Mouse (Mus musculus): ENCODE measurements around the gene Aunip. TPM values are rescaled to one million over a fixed set of nuclear protein-coding genes. Genes with fewer than 3 reads are reported as not detected.

The Aunip gene
- 18.7 and 20.2 TPM in 2 replicates for polyA plus RNA-seq (2015; fragmentation: Nextera tagmentation; extraction: Ambion mirVana)

DNA sequence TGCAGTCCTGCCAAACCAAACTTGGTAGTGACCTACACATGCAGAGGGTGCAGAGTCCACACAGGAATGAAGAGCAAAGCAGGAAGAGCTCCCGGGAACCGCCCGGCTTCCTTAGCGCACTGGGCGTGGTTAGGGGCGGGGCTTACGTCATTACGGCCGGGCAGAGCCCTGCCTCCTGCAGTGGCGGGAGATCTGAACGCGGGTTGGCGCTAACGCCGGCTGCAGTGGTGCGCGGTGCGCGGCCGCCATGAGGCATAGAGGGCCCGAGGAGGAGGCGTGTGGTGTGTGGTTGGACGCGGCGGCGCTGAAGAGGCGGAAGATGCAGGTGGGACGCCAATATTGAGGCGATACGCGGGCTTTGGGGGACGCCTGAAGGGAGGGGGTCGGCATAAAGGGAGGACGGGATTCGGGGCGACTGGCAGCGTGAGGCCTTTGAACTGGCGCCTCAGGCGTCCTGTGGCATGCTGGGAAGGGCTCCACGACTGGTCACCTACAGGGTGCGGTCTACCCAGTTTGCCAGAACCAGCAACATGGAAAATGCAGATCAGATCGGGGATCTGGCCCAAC, at the start of gene Aunip:
Gene Aunip (plus strand): TSS at position 155 of the 567 bp plus-strand sequence.
- Histone ChIP-seq H3K9me3 (no peaks in the 10 kb centered on the region), H3K4me3 (peak within 1 kb of the TSS; percentile 89), H3K27me3 (no peaks in the 10 kb centered on the region), H3K9ac (peak within 1 kb of the TSS; percentile 76), H3K4me2 (peak within 1 kb of the TSS; percentile 96), H3K4me1 (peaks cover 41% of the 10 kb centered on the region), H3K36me3 (no peaks in the 10 kb centered on the region), H3K27ac (peak within 1 kb of the TSS; percentile 76)
- ATAC-seq (ENCODE audit: borderline replicate concordance, extremely low read depth, low FRiP score, low TSS enrichment): peak; percentile 91
- under 1% methylated on average over 42 of the region's 42 CpGs for WGBS

DNA sequence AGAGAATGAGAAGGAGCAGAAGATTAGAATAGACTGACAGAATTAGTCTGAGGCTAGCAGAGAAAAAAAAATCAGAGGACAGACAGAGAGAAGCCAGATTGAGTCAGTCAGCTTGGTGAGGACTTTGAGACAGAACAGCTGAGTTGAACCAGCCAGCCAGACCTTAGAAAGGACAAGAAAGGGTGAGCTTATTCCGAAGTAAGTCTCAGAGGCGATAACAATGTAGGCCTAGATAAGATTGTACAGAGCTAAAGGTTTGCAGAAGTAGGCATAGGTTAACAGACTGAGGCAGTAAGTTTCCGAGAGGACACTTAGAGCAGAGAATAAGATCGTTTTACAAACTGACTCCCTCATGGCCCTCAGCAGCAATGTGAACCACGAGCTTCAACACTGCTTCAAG, 49.5 kb upstream of the Aunip start:
- Histone ChIP-seq H3K36me3 (no peaks in the 10 kb centered on the region), H3K9me3 (no peaks in the 10 kb centered on the region), H3K9ac (no peak overlapping the region), H3K27me3 (no peaks in the 10 kb centered on the region), H3K4me2 (no peak overlapping the region), H3K4me1 (no peaks in the 10 kb centered on the region), H3K4me3 (no peak overlapping the region), H3K27ac (no peak overlapping the region)
- no peak for ATAC-seq (ENCODE audit: borderline replicate concordance, extremely low read depth, low FRiP score, low TSS enrichment)
- 64% methylated on average over 5 of the region's 5 CpGs for WGBS

DNA sequence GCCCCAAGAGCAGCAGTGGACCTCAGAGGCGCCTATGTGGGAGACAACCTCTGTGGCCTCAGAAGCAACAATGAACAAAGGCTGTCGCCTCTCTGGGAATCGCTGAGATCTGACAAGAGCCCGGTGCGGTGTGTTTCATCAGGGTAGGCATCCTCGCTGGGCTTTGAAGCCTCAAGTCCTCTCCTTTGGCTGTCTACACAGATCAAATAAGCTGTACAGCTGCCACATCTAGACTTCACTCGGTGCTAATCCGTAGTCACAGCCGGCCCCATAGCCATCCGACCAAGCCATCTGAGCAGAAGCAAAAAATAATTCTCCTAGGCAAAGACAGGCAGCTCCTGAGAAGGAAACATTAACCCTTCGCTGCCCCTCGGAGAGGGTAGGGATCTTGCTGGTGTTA, 45.0 kb upstream of the Aunip start:
- H3K9ac ChIP-seq: no peak overlapping the region
- 35% methylated on average over 12 of the region's 12 CpGs for WGBS
- no peak overlapping the region for H3K4me2 ChIP-seq
- H3K4me3 ChIP-seq: no peak overlapping the region
- ATAC-seq (ENCODE audit: borderline replicate concordance, extremely low read depth, low FRiP score, low TSS enrichment): no peak
- no peaks in the 10 kb centered on the region for H3K9me3 ChIP-seq
- no peak overlapping the region for H3K27ac ChIP-seq
- no peaks in the 10 kb centered on the region for H3K27me3 ChIP-seq
- peaks cover 21% of the 10 kb centered on the region for H3K4me1 ChIP-seq
- peaks cover 2% of the 10 kb centered on the region for H3K36me3 ChIP-seq

DNA sequence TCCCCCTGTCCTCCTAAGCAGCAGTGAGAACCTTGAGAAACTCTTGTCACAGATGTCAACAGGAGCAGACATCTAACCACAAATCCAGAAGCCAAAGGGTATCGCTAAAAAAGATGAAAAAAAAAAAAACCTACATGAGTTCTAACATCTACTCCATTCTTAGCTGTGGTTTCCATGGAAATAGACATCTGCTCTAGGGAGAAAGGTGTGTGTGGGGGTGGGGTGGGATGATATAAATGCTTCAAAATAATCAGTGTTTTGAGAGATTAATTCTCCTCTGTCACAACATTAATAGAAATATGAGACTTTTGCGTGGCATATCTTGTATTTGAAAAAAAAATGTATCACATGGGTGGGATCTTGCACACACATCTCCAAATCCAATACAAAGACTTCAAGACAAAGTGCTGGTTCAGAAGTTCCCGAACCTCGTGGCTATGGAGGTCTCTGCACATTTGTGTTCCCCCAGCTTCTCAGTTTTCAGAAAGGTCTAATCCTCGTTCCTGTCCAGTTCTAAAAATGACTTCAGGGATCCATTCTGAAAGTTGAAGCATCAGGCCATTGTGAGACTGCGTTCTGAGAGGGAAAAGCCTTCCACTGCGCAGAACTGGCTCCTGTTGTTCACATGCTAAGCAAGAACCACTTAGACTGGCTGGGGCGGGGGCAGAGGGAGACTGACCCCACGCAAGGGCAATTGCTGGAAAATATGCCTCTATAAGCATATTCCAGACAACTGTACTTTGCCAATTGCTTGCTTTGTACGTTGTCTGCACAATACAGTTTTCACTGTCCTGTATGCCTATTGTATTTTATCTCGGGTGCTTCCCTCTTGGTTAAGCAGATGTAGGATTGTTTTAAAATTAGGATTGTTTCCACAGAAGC, 44.2 kb upstream of the Aunip start:
- Histone ChIP-seq H3K4me3 (peak overlapping the region; percentile 99), H3K4me1 (peaks cover 26% of the 10 kb centered on the region), H3K4me2 (peak overlapping the region; percentile 99), H3K27me3 (no peaks in the 10 kb centered on the region), H3K36me3 (peaks cover 10% of the 10 kb centered on the region), H3K9ac (no peak overlapping the region), H3K27ac (peak overlapping the region; percentile 96), H3K9me3 (no peaks in the 10 kb centered on the region)
- 58% methylated on average over 11 of the region's 11 CpGs for WGBS
- ATAC-seq (ENCODE audit: borderline replicate concordance, extremely low read depth, low FRiP score, low TSS enrichment): no peak

DNA sequence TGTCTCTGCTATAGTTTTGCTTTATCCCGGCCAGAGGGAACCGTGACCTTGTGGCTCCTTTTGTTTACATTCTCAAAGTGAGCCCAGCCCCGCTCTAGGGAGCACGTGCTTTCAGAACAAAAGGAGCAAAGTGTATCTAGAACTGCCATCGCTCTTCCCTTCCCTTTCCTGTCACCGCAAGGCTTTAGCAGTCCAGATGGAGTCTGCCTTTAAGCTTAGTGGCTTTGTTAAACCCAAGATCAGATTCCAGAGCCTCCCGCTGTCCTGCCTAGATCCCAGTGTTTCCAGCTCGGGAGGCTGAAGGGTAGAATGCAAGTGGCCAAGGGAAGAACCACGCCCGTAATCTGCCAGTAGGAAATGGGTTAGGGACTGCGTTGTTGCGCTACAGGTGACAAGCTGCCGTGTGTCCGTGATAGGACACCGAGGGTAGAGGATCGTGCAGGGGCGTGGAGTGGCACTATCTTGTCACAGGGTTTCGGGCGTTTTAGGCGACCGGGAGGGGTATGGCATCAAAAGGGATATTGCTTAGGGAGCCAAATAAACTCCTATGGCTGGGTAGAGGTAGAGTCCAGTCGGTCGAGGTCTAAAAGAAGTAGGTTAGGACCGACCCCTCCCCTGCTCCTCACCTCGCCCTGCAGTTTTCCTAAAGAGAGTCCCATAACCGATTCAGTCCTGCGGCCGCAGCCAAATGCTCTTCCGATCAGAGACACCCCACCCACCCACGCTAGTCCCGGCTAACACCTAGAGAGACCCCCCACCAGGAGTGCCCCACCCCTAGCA, 43.2 kb upstream of the Aunip start:
- Histone ChIP-seq H3K27ac (peak overlapping the region; percentile 96), H3K4me2 (peak overlapping the region; percentile 99), H3K4me1 (peaks cover 26% of the 10 kb centered on the region), H3K4me3 (peak overlapping the region; percentile 99), H3K27me3 (no peaks in the 10 kb centered on the region), H3K9ac (peak overlapping the region; percentile 95), H3K9me3 (no peaks in the 10 kb centered on the region), H3K36me3 (peaks cover 19% of the 10 kb centered on the region)
- ATAC-seq (ENCODE audit: borderline replicate concordance, extremely low read depth, low FRiP score, low TSS enrichment): peak; percentile 13
- WGBS: under 1% methylated on average over 31 of the region's 31 CpGs

DNA sequence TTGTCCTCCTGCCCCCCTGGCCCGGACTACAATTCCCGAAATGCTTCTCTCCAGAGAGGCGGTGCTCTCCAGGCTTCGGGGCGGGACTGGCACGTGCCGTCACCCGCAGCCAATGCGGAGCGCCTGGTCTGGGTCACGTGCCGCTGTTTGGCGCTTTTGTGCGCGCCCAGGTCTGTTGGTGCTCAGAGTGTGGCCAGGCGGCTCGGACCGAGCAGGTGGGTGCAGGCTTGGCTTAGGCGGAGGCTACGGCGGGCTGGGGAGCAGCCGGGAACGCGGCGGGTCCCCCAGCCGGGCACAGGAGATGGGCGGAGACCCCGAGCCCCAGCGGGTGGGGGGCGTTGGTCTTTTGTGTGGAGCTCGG, 42.6 kb upstream of the Aunip start, which contains the start of gene Stmn1:
Gene Stmn1 (plus strand): TSS at position 106 of the 361 bp plus-strand sequence.
- H3K27me3 ChIP-seq: no peaks in the 10 kb centered on the region
- ATAC-seq (ENCODE audit: borderline replicate concordance, extremely low read depth, low FRiP score, low TSS enrichment): peak; percentile 95
- H3K4me1 ChIP-seq: peaks cover 26% of the 10 kb centered on the region
- H3K4me2 ChIP-seq: peak within 1 kb of the TSS; percentile 99
- peak within 1 kb of the TSS; percentile 95 for H3K9ac ChIP-seq
- peaks cover 24% of the 10 kb centered on the region for H3K36me3 ChIP-seq
- H3K27ac ChIP-seq: peak within 1 kb of the TSS; percentile 96
- under 1% methylated on average over 31 of the region's 31 CpGs for WGBS
- no peaks in the 10 kb centered on the region for H3K9me3 ChIP-seq
- H3K4me3 ChIP-seq: peak within 1 kb of the TSS; percentile 99

DNA sequence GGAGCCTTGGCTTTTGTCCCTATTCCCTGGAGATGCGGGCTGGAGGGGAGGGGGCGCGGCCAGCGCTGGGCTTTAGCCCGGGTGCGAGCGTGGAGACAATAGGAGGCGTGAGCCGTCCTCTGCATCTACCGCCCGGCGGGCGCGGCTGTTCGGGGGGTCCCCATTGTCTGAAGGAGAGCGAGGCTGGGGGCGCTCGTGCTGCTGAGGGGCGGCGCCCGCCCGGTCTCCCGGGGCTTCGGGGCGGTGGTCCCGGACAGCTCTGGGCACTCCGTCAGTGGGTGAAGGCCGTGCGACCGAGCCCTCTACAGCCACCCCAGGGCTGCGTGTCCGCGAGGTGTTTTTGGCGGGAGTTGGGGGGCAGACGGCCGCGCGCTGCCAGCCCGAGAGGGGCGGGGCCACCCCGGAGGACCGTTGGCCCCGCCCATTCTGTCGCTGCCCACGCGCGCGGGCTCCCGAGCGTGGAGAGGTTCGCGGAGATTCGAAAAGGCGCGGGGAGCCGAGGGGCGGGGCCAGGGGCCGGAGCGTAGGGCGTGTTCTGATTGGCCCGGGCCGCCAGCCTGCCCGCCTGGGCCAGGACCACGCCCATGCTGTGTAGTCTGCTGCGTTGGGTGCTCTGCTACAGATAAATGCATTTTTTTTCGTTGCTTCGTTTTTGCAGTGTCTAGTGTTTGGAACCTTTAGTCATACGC, 42.1 kb upstream of the Aunip start:
- Histone ChIP-seq H3K9me3 (no peaks in the 10 kb centered on the region), H3K36me3 (peaks cover 25% of the 10 kb centered on the region), H3K4me1 (peaks cover 26% of the 10 kb centered on the region), H3K27ac (peak overlapping the region; percentile 96), H3K9ac (peak overlapping the region; percentile 95), H3K4me2 (peak overlapping the region; percentile 99), H3K4me3 (peak overlapping the region; percentile 99), H3K27me3 (no peaks in the 10 kb centered on the region)
- peak; percentile 91 for ATAC-seq (ENCODE audit: borderline replicate concordance, extremely low read depth, low FRiP score, low TSS enrichment)
- WGBS: under 1% methylated on average over 68 of the region's 68 CpGs

DNA sequence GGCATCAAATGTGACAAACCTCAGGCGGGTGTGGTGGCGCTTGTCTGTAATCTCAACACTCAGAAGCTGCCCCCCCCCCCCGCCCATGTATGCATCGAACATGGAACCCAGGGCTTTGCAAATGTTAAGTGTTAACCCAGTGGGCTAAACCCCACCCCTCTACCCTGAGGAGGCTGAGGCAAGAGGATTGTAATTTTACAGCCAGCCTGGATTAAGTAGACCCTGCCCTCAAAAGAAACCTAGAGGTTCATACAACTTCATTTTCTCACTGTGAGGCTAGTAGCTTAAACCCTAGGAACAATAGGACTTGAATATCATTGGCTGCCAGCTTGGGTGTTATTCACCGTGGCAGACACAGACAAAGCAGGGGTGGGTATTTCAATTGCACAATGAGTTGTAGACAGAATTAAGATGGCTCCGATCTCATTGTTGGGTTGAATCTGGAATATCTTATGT, 41.4 kb upstream of the Aunip start:
- peak overlapping the region; percentile 99 for H3K4me2 ChIP-seq
- H3K9ac ChIP-seq: peak overlapping the region; percentile 54
- no peaks in the 10 kb centered on the region for H3K9me3 ChIP-seq
- H3K27ac ChIP-seq: peak overlapping the region; percentile 47
- peaks cover 26% of the 10 kb centered on the region for H3K4me1 ChIP-seq
- 9% methylated on average over 6 of the region's 6 CpGs for WGBS
- H3K27me3 ChIP-seq: no peaks in the 10 kb centered on the region
- H3K4me3 ChIP-seq: peak overlapping the region; percentile 99
- peaks cover 32% of the 10 kb centered on the region for H3K36me3 ChIP-seq
- no peak for ATAC-seq (ENCODE audit: borderline replicate concordance, extremely low read depth, low FRiP score, low TSS enrichment)

DNA sequence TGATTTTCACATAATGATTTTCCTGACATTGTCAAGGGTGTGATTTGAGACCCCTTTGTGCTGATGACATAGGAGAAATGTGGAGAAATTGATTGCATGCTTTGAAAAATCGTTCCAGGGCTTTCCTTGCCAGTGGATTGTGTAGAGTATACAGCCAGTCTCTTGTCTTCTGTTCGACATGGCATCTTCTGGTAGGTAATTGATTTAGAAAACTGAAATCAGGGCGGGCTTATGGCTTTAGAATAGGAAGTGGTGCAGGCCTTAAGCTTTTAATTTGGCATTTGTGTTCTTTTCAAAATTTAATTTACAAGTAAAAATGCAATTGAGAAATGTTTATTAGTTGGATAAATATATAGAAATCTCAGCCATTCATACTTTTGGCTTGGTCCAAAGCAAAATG, 40.8 kb upstream of the Aunip start:
- Histone ChIP-seq H3K27ac (no peak overlapping the region), H3K4me3 (peak overlapping the region; percentile 99), H3K9me3 (no peaks in the 10 kb centered on the region), H3K27me3 (no peaks in the 10 kb centered on the region), H3K9ac (0 out of 2 replicates have a peak overlapping the region, but pooled peaks have one; percentile 25), H3K4me1 (peaks cover 26% of the 10 kb centered on the region), H3K36me3 (peaks cover 38% of the 10 kb centered on the region), H3K4me2 (peak overlapping the region; percentile 99)
- WGBS: 45% methylated on average over 3 of the region's 3 CpGs
- ATAC-seq (ENCODE audit: borderline replicate concordance, extremely low read depth, low FRiP score, low TSS enrichment): no peak

DNA sequence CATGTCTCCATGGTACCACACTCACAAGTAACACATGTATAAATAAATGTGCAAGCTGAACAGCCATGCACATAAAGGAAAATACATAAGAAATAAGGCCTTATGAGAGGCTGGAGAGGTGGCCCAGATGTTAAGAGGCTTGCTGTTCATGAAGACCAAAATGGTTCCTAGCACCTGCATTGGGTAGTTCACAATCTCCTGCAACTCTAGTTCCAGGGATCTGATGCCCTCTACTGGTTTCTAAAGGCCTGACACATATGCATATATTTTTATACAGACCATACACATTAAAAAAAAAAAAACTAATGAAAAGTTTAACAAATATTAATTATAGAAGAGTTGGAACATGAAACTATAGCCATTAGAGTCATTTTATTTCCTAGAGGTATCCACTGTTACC, 39.3 kb upstream of the Aunip start:
- no peak overlapping the region for H3K27ac ChIP-seq

DNA sequence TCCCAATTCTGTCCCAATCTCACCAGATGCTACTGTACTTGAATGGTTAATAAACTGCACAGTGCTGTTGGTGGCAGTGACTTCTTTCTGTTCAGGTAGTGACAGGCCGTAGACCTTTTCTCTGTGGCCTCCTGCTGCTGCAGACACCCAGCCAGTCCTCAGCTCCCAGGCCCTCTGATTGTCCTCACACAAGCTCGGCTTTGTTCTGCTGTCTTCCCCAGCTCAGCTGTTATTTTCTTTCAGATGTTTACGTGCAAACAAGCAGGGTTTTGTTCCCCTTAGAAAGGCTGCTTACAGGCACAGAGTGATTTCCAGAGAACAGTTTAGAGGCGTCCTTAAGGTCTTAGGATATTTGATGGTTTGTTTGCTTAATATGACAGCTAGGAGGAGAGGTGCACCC, 37.0 kb upstream of the Aunip start:
- Histone ChIP-seq H3K27ac (no peak overlapping the region), H3K4me3 (no peak overlapping the region), H3K36me3 (peaks cover 51% of the 10 kb centered on the region), H3K9ac (no peak overlapping the region), H3K4me2 (no peak overlapping the region), H3K9me3 (no peaks in the 10 kb centered on the region), H3K4me1 (peaks cover 13% of the 10 kb centered on the region; the same call in 1 of the 2 replicates), H3K27me3 (no peaks in the 10 kb centered on the region)
- WGBS: 79% methylated on average over 4 of the region's 4 CpGs
- ATAC-seq (ENCODE audit: borderline replicate concordance, extremely low read depth, low FRiP score, low TSS enrichment): no peak

More for the DNA sequence above, 39.3 kb upstream of the Aunip start:
- H3K4me2 ChIP-seq: no peak overlapping the region
- no peak overlapping the region for H3K9ac ChIP-seq
- H3K4me3 ChIP-seq: no peak overlapping the region
- peaks cover 26% of the 10 kb centered on the region for H3K4me1 ChIP-seq
- no peaks in the 10 kb centered on the region for H3K9me3 ChIP-seq
- H3K36me3 ChIP-seq: peaks cover 51% of the 10 kb centered on the region
- ATAC-seq (ENCODE audit: borderline replicate concordance, extremely low read depth, low FRiP score, low TSS enrichment): no peak
- no peaks in the 10 kb centered on the region for H3K27me3 ChIP-seq
